Mouse (Mus musculus) lung, adult 2 months (tissue): ENCODE results near the gene Tmprss9.

ENCODE experiments used
- CTCF ChIP-seq: fragments of 200-500 bp; IDR thresholded peaks from 2 replicates; pipeline ENCODE4 v1.5.1; 2011; ENCODE audit warnings: mild to moderate bottlenecking, low read length, control low read depth; ENCODE audit not compliant: insufficient read depth
- POLR2A ChIP-seq: fragments of 200-500 bp; IDR thresholded peaks from 2 replicates; pipeline ENCODE4 v1.6.1; 2011; ENCODE audit warnings: low read depth, mild to moderate bottlenecking, control low read depth, low read length, borderline replicate concordance; ENCODE audit errors: extremely low read depth

DNA sequence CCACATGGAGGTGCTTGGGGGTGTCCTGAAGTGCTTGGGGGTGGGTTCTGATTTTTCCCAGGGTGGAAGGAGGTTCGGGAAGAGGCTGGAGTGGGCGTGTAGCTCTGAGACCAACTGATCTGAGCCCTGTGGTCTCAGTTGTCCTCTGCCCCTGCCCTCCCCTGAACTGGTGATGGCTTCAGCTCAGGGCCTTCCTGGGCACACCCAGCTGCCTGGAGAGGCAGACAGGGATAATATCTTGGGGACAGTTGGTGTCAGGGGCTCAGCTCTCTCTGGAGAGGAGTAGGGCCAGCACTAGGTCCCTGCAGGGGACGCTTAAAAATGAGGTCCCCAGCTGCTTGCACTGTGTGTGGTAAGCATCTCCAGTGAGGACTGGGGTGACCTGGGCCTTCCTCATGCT is 13.8 kb upstream of the Tmprss9 start:
- TF ChIP-seq CTCF (no peak), POLR2A (no peak)
